Mouse (Mus musculus): ENCODE measurements around the gene Mmp7. TPM values are rescaled to one million over a fixed set of nuclear protein-coding genes. Genes with fewer than 3 reads are reported as not detected.

Gene Mmp7
- polyA plus RNA-seq, 1 experiment from 2014 or later: 8.8 TPM

DNA sequence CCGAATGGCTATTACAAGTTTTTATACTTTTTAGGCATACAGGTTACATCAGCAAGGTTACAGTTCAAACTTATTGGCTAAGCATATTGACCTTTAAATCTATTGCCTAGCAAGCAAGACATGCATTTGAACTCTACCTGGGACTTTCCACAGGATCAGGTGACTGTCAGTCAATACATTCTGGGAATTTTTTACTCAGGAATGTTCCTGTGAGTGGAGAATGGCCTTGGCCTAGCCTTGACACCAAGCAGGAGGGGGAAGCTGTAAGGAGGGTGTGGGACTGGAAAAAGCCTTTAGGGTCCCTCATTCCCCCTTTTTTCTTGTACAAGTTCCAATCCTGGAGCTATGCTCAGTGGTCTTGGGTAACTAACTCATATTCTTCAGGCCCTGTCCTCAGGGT, 30.5 kb upstream of the Mmp7 start:
- Histone ChIP-seq H3K4me1 (replicated peaks; ENCODE audit: control insufficient read depth, insufficient read depth, low read length) (no peaks in the 10 kb centered on the region), H3K9me3 (ENCODE audit: control insufficient read depth) (no peaks in the 10 kb centered on the region), H3K9ac (ENCODE audit: low read depth, low read length) (no peak overlapping the region), H3K27ac (ENCODE audit: low read depth, low read length) (no peak overlapping the region), H3K36me3 (ENCODE audit: control insufficient read depth, insufficient read depth) (no peaks in the 10 kb centered on the region), H3K27me3 (replicated peaks; ENCODE audit: control insufficient read depth, insufficient read depth, low read length) (no peaks in the 10 kb centered on the region), H3K4me2 (replicated peaks; ENCODE audit: low read depth) (no peak overlapping the region), H3K4me3 (ENCODE audit: low read depth, low read length) (no peak overlapping the region)
- no peak for ATAC-seq
- no peak for TF ChIP-seq CTCF (IDR thresholded peaks at IDR 0.05; ENCODE audit: low read depth)
- WGBS: 90% methylated on average over 1 of the region's 1 CpGs

GRCm38 (mm10) chr9:7669674-7670073, 22.2 kb upstream of the Mmp7 start:
- no peak overlapping the region for H3K4me3 ChIP-seq (ENCODE audit: low read depth, low read length)
- no peak overlapping the region for H3K4me2 ChIP-seq (replicated peaks; ENCODE audit: low read depth)
- no peaks in the 10 kb centered on the region for H3K36me3 ChIP-seq (ENCODE audit: control insufficient read depth, insufficient read depth)
- H3K9me3 ChIP-seq (ENCODE audit: control insufficient read depth): no peaks in the 10 kb centered on the region
- TF ChIP-seq CTCF (IDR thresholded peaks at IDR 0.05; ENCODE audit: low read depth): no peak
- H3K27ac ChIP-seq (ENCODE audit: low read depth, low read length): no peak overlapping the region
- no peak overlapping the region for H3K9ac ChIP-seq (ENCODE audit: low read depth, low read length)
- H3K4me1 ChIP-seq (replicated peaks; ENCODE audit: control insufficient read depth, insufficient read depth, low read length): no peaks in the 10 kb centered on the region
- WGBS: 95% methylated on average over 1 of the region's 1 CpGs
- ATAC-seq: no peak
- no peaks in the 10 kb centered on the region for H3K27me3 ChIP-seq (replicated peaks; ENCODE audit: control insufficient read depth, insufficient read depth, low read length)

DNA sequence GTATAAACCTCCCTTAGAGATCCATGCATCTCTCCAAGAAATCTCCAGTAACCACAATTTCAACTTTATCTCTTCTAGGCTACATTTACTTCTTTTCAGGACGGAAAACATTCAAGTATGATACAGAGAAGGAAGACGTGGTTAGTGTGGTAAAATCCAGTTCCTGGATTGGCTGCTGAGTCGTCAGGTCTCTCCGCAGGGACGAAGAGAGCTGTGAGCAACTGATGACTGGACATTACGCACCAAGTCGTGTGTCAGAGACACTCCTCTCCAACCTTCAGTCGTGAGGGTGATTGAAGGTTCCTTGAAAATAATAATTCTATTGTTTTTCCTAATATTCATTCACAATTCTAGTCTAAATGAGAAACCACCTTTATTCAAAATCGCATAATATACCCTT, 18.9 kb upstream of the Mmp7 start:
- Histone ChIP-seq H3K4me1 (replicated peaks; ENCODE audit: control insufficient read depth, insufficient read depth, low read length) (no peaks in the 10 kb centered on the region), H3K4me2 (replicated peaks; ENCODE audit: low read depth) (no peak overlapping the region), H3K4me3 (ENCODE audit: low read depth, low read length) (no peak overlapping the region), H3K9me3 (ENCODE audit: control insufficient read depth) (no peaks in the 10 kb centered on the region), H3K27me3 (replicated peaks; ENCODE audit: control insufficient read depth, insufficient read depth, low read length) (no peaks in the 10 kb centered on the region), H3K36me3 (ENCODE audit: control insufficient read depth, insufficient read depth) (no peaks in the 10 kb centered on the region), H3K27ac (ENCODE audit: low read depth, low read length) (no peak overlapping the region), H3K9ac (ENCODE audit: low read depth, low read length) (no peak overlapping the region)
- WGBS: 83% methylated on average over 9 of the region's 9 CpGs
- ATAC-seq: no peak
- TF ChIP-seq CTCF (IDR thresholded peaks at IDR 0.05; ENCODE audit: low read depth): no peak

DNA sequence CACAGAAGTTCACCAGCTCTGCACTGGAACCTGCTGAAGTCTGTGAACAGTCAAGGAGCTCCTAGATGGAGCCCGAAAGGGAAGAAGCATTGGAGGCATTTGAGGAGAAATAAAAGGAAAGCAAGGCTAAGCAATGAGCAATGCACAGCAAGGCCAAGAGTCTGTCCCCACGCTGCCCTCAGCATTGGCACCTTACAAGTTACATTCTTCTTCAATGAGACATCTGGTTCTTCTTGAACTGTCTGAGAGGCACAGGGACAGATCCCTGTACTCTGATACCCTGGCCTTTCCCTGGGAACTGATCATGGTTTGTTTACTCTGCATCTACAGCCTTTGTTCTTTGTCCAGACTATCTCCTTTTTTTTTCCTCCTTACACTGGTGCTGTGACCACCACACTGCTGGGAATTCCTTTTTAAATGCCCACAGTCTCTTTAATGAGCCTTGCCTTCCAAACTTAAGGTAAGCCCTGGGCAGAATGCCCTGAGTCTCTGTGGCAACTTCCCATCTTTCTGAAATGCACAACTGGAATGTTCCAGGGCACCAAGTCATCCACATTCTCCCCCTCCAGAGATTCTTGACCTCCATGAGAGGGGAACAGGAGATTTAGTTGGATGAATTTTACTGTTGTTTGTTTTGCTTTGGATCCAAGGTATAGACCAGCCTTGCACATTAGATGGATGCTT, 13.6 kb upstream of the Mmp7 start:
- Histone ChIP-seq H3K4me3 (ENCODE audit: low read depth, low read length) (no peak overlapping the region), H3K4me1 (replicated peaks; ENCODE audit: control insufficient read depth, insufficient read depth, low read length) (no peaks in the 10 kb centered on the region), H3K36me3 (ENCODE audit: control insufficient read depth, insufficient read depth) (no peaks in the 10 kb centered on the region), H3K27me3 (replicated peaks; ENCODE audit: control insufficient read depth, insufficient read depth, low read length) (no peaks in the 10 kb centered on the region), H3K9ac (ENCODE audit: low read depth, low read length) (no peak overlapping the region), H3K4me2 (replicated peaks; ENCODE audit: low read depth) (no peak overlapping the region), H3K9me3 (ENCODE audit: control insufficient read depth) (no peaks in the 10 kb centered on the region), H3K27ac (ENCODE audit: low read depth, low read length) (no peak overlapping the region)
- TF ChIP-seq CTCF (IDR thresholded peaks at IDR 0.05; ENCODE audit: low read depth): no peak
- ATAC-seq: no peak
- WGBS: 69% methylated on average over 2 of the region's 2 CpGs

GRCm38 (mm10) chr9:7682081-7682618, 9.7 kb upstream of the Mmp7 start:
- TF ChIP-seq CTCF (IDR thresholded peaks at IDR 0.05; ENCODE audit: low read depth): no peak
- H3K4me1 ChIP-seq (replicated peaks; ENCODE audit: control insufficient read depth, insufficient read depth, low read length): no peaks in the 10 kb centered on the region
- ATAC-seq: peak; percentile 64; the same call in 1 of the 2 replicates

GRCm38 (mm10) chr9:7686024-7686423, 5.9 kb upstream of the Mmp7 start:
- Histone ChIP-seq H3K4me1 (replicated peaks; ENCODE audit: control insufficient read depth, insufficient read depth, low read length) (no peaks in the 10 kb centered on the region), H3K9ac (ENCODE audit: low read depth, low read length) (no peak overlapping the region), H3K4me2 (replicated peaks; ENCODE audit: low read depth) (no peak overlapping the region), H3K9me3 (ENCODE audit: control insufficient read depth) (no peaks in the 10 kb centered on the region), H3K4me3 (ENCODE audit: low read depth, low read length) (no peak overlapping the region), H3K27me3 (replicated peaks; ENCODE audit: control insufficient read depth, insufficient read depth, low read length) (no peaks in the 10 kb centered on the region), H3K36me3 (ENCODE audit: control insufficient read depth, insufficient read depth) (no peaks in the 10 kb centered on the region), H3K27ac (ENCODE audit: low read depth, low read length) (no peak overlapping the region)
- TF ChIP-seq CTCF (IDR thresholded peaks at IDR 0.05; ENCODE audit: low read depth): no peak
- ATAC-seq: no peak
- WGBS: 66% methylated on average over 2 of the region's 2 CpGs

More at GRCm38 (mm10) chr9:7682081-7682618, 9.7 kb upstream of the Mmp7 start:
- Histone ChIP-seq H3K36me3 (ENCODE audit: control insufficient read depth, insufficient read depth) (no peaks in the 10 kb centered on the region), H3K4me2 (replicated peaks; ENCODE audit: low read depth) (no peak overlapping the region), H3K27ac (ENCODE audit: low read depth, low read length) (no peak overlapping the region), H3K27me3 (replicated peaks; ENCODE audit: control insufficient read depth, insufficient read depth, low read length) (no peaks in the 10 kb centered on the region), H3K9me3 (ENCODE audit: control insufficient read depth) (no peaks in the 10 kb centered on the region), H3K9ac (ENCODE audit: low read depth, low read length) (no peak overlapping the region), H3K4me3 (ENCODE audit: low read depth, low read length) (no peak overlapping the region)
- WGBS: 50% methylated on average over 9 of the region's 9 CpGs
